Comparison of ENCODE assay signal across 29 mouse cellular contexts in genomic region chr4:129117720-129118510, GRCm38 (mm10). TPM values are rescaled to one million over a fixed set of nuclear protein-coding genes. Genes with fewer than 3 reads are reported as not detected.
DNase-seq lines count a peak whose midpoint lies in the region; ATAC-seq and TF ChIP-seq lines count a peak whose summit lies in the region.
"Had no signal": no experiment of that assay in that cellular context is flagged by ENCODE, and none has a peak within 500 bp of the region (broad histone marks: within the 10 kb centered on the region; RNA-seq: fewer than 3 reads in every experiment).

No protein-coding gene starts in this region.

- WGBS in midbrain, embryonic 16.5 days: 88% methylated on average over 14 of the region's 14 CpGs

- peaks cover 4% of the 10 kb centered on the region for H3K4me1 ChIP-seq in ES-Bruce4 (ENCODE audit: control insufficient read depth, insufficient read depth, low read length)
- peaks cover 26% of the 10 kb centered on the region for H3K4me1 ChIP-seq in midbrain, embryonic 16.5 days (ENCODE audit: control insufficient read depth, insufficient read depth, low read length)

- H3K9ac ChIP-seq in ES-Bruce4 (ENCODE audit: low read depth, poor library complexity, severe bottlenecking): no peak overlapping the region
- no peak overlapping the region for H3K9ac ChIP-seq in midbrain, embryonic 16.5 days (ENCODE audit: low read depth, low read length)
- H3K9ac ChIP-seq: forebrain, embryonic 12.5 days; forebrain, embryonic 15.5 days; hindbrain, embryonic 12.5 days; hindbrain, embryonic 15.5 days had no signal

- no peak for ATAC-seq in midbrain, embryonic 16.5 days
- ATAC-seq: forebrain, embryonic 15.5 days; intestine, postnatal 0 days; Patski had no signal

- H3K4me2 ChIP-seq in midbrain, embryonic 16.5 days (ENCODE audit: low read length): no peak overlapping the region
- H3K4me2 ChIP-seq: forebrain, embryonic 12.5 days; forebrain, embryonic 15.5 days; heart, embryonic 11.5 days; hindbrain, embryonic 12.5 days; hindbrain, embryonic 15.5 days had no signal

- H3K27me3 ChIP-seq in ES-Bruce4 (ENCODE audit: control insufficient read depth, insufficient read depth, low read length, poor library complexity, severe bottlenecking): no peaks in the 10 kb centered on the region
- H3K27me3 ChIP-seq in midbrain, embryonic 16.5 days (ENCODE audit: control insufficient read depth, insufficient read depth, low read depth, low read length): peaks cover 10% of the 10 kb centered on the region
- H3K27me3 ChIP-seq: hindbrain, embryonic 15.5 days had no signal

- no peak for TF ChIP-seq CTCF in layer of hippocampus, adult 2 months (conservative IDR thresholded peaks at IDR 0.05)
- no peak for TF ChIP-seq CTCF in ES-Bruce4 (IDR thresholded peaks at IDR 0.05; ENCODE audit: low read depth, low read length)

- no peak for TF ChIP-seq POLR2A in ES-Bruce4 (IDR thresholded peaks at IDR 0.05; ENCODE audit: insufficient read depth, low read length)

- H3K4me3 ChIP-seq in layer of hippocampus, adult 2 months: peak overlapping the region; percentile 84
- peak overlapping the region; percentile 35 for H3K4me3 ChIP-seq in ES-Bruce4 (ENCODE audit: low read depth, low read length)
- no peak overlapping the region for H3K4me3 ChIP-seq in midbrain, embryonic 16.5 days (ENCODE audit: low read depth, low read length)
- H3K4me3 ChIP-seq: forebrain, embryonic 12.5 days; forebrain, embryonic 15.5 days; hindbrain, embryonic 12.5 days; hindbrain, embryonic 15.5 days had no signal

- peak overlapping the region; percentile 94; the same call in 1 of the 2 replicates for H3K27ac ChIP-seq in layer of hippocampus, adult 2 months
- H3K27ac ChIP-seq in ES-Bruce4 (ENCODE audit: insufficient read depth, low read length): no peak overlapping the region
- H3K27ac ChIP-seq in midbrain, embryonic 16.5 days (ENCODE audit: low read length): no peak overlapping the region
- H3K27ac ChIP-seq: forebrain, embryonic 12.5 days; forebrain, embryonic 15.5 days; hindbrain, embryonic 12.5 days; hindbrain, embryonic 15.5 days had no signal

- no peak for TF ChIP-seq EP300 in ES-Bruce4 (IDR thresholded peaks at IDR 0.05; ENCODE audit: insufficient read depth, low read depth, low read length)

- DNase-seq in layer of hippocampus, adult 2 months (ENCODE audit: low spot score in 2 of 2): no peak
- DNase-seq in layer of hippocampus, postnatal 10 days (ENCODE audit: low spot score in 2 of 2): no peak
- DNase-seq in ZHBTc4 (ENCODE audit: low read depth, low spot score): peak; percentile 29
- DNase-seq in gonadal fat pad, adult 2 months (ENCODE audit: low read depth): peak; percentile 57
- no peak for DNase-seq in testis, postnatal 14 days (ENCODE audit: low spot score)
- no peak for DNase-seq in c-Kit-positive CD71-positive TER-119-positive erythroid progenitor cells, embryonic 14.5 days (ENCODE audit: low spot score)
- DNase-seq: adrenal gland, adult 2 months; adrenal gland, postnatal 14 days; cerebellum, adult 11-12 months; cerebellum, adult 8-10 months; cerebellum, postnatal 10 days; gastrocnemius, postnatal 10 days; gastrocnemius, postnatal 36 days; heart, adult 11 months had no signal

- H3K9me3 ChIP-seq in ES-Bruce4 (replicated peaks; ENCODE audit: control insufficient read depth, insufficient read depth, low read length, poor library complexity, severe bottlenecking): no peaks in the 10 kb centered on the region
- no peaks in the 10 kb centered on the region for H3K9me3 ChIP-seq in midbrain, embryonic 16.5 days (replicated peaks; ENCODE audit: control insufficient read depth, low read length, poor library complexity, severe bottlenecking)
- H3K9me3 ChIP-seq: forebrain, embryonic 12.5 days; forebrain, embryonic 15.5 days; G1E; hindbrain, embryonic 12.5 days; hindbrain, embryonic 15.5 days had no signal

- H3K36me3 ChIP-seq in ES-Bruce4 (ENCODE audit: control insufficient read depth, insufficient read depth, low read length, poor library complexity, severe bottlenecking): no peaks in the 10 kb centered on the region
- no peaks in the 10 kb centered on the region for H3K36me3 ChIP-seq in midbrain, embryonic 16.5 days (ENCODE audit: control insufficient read depth, insufficient read depth, low read length)
- H3K36me3 ChIP-seq: forebrain, embryonic 12.5 days; forebrain, embryonic 15.5 days; G1E; hindbrain, embryonic 12.5 days; hindbrain, embryonic 15.5 days had no signal

RNA-seq across cellular contexts. Expression of gene Hpca, which starts 3.9 kb away (rescaled TPM):
- total RNA-seq in layer of hippocampus, adult 2 months (2021): 1,000 to 10,000 TPM; 2,418 to 2,601 TPM
- 100 to 1,000 TPM; 910 to 956 TPM for total RNA-seq in layer of hippocampus, postnatal 10 days (2021)
- 0.88 and 1.5 TPM in 2 replicates for polyA plus RNA-seq in ES-Bruce4 (2011; ENCODE audit: insufficient read depth, insufficient read length, low read depth, missing spikeins)
- 2.8 and 4.2 TPM in 2 replicates for polyA plus RNA-seq in gonadal fat pad, adult 2 months (2012; rRNA removed)
- 85.5 and 130 TPM in 2 replicates for polyA plus RNA-seq in midbrain, embryonic 16.5 days (2015; fragmentation: Nextera tagmentation; extraction: Ambion mirVana)
- total RNA-seq: G1E; gastrocnemius, postnatal 36 days; heart, postnatal 25 days; hematopoietic stem cell, adult 5-6 weeks had no signal
- polyA plus RNA-seq: G1E, Patski had no signal

RNA-seq across cellular contexts. Expression of gene Tmem54, which starts 12.6 kb away (rescaled TPM):
- not detected for total RNA-seq in layer of hippocampus, adult 2 months (2021)
- not detected for total RNA-seq in layer of hippocampus, postnatal 10 days (2021)
- polyA plus RNA-seq in ES-Bruce4 (2011; ENCODE audit: insufficient read depth, insufficient read length, low read depth, missing spikeins): 6.9 and 8.9 TPM in 2 replicates
- 1.8 and 3.1 TPM in 2 replicates for polyA plus RNA-seq in gonadal fat pad, adult 2 months (2012; rRNA removed)
- not detected in 2 replicates for polyA plus RNA-seq in midbrain, embryonic 16.5 days (2015; fragmentation: Nextera tagmentation; extraction: Ambion mirVana)
- total RNA-seq: adrenal gland, adult 2 months; adrenal gland, postnatal 14 days; G1E; gastrocnemius, postnatal 10 days; gastrocnemius, postnatal 36 days; heart, adult 8-10 months; heart, postnatal 25 days; hematopoietic stem cell, adult 5-6 weeks had no signal
- polyA plus RNA-seq: adrenal gland, adult 2 months; forebrain, embryonic 15.5 days; G1E; heart, embryonic 14.5 days; heart, postnatal 0 days; hindbrain, embryonic 15.5 days; Patski had no signal

RNA-seq across cellular contexts. Expression of gene Fndc5, which starts 18.9 kb away (rescaled TPM):
- total RNA-seq in layer of hippocampus, adult 2 months (2021): 10 to 100 TPM; 77.5 to 78.6 TPM
- 10 to 100 TPM; 41.4 to 42.9 TPM for total RNA-seq in layer of hippocampus, postnatal 10 days (2021)
- polyA plus RNA-seq in ES-Bruce4 (2011; ENCODE audit: insufficient read depth, insufficient read length, low read depth, missing spikeins): 2.7 and 3.3 TPM in 2 replicates
- polyA plus RNA-seq in gonadal fat pad, adult 2 months (2012; rRNA removed): 1.5 and 2.1 TPM in 2 replicates
- 5.9 and 6.2 TPM in 2 replicates for polyA plus RNA-seq in midbrain, embryonic 16.5 days (2015; fragmentation: Nextera tagmentation; extraction: Ambion mirVana)
- polyA plus RNA-seq: Patski had no signal

RNA-seq across cellular contexts. Expression of gene Rnf19b, which starts 59.8 kb away (rescaled TPM):
- 10 to 100 TPM; 41.0 to 42.4 TPM for total RNA-seq in layer of hippocampus, adult 2 months (2021)
- total RNA-seq in layer of hippocampus, postnatal 10 days (2021): 10 to 100 TPM; 64.5 to 68.8 TPM
- polyA plus RNA-seq in ES-Bruce4 (2011; ENCODE audit: insufficient read depth, insufficient read length, low read depth, missing spikeins): 38.8 and 43.4 TPM in 2 replicates
- 30.2 and 36.1 TPM in 2 replicates for polyA plus RNA-seq in gonadal fat pad, adult 2 months (2012; rRNA removed)
- 31.4 and 37.5 TPM in 2 replicates for polyA plus RNA-seq in midbrain, embryonic 16.5 days (2015; fragmentation: Nextera tagmentation; extraction: Ambion mirVana)

Comparison
In these comparisons a context has a peak if more than half of its experiments do, and no peak if none do; other contexts are left out.
1. DNase-seq: peak in ZHBTc4 (single experiment) and gonadal fat pad, adult 2 months (single experiment); none in layer of hippocampus, adult 2 months (0 of 2), layer of hippocampus, postnatal 10 days (0 of 2), testis, postnatal 14 days (single experiment) and c-Kit-positive CD71-positive TER-119-positive erythroid progenitor cells, embryonic 14.5 days (single experiment).
2. RNA of gene Hpca, which starts 3.9 kb away (polyA plus RNA-seq): 85.5 to 130 TPM in midbrain, embryonic 16.5 days; 2.8 to 4.2 TPM in gonadal fat pad, adult 2 months and 0.88 to 1.5 TPM in ES-Bruce4; every median in the first group is over 10 times any median in the second.